Mouse (Mus musculus) testis, adult 2 months (tissue): ENCODE measurements around the gene Dnaja1.

Experiments
- CTCF ChIP-seq: fragments of 200-500 bp; IDR thresholded peaks from 2 replicates; pipeline ENCODE4 v1.5.1; 2012; ENCODE audit warnings: low read depth, mild to moderate bottlenecking, inconsistent platforms, low read length, moderate library complexity; ENCODE audit not compliant: control insufficient read depth, insufficient read depth, insufficient replicate concordance
- POLR2A ChIP-seq: fragments of 200-500 bp; IDR thresholded peaks from 2 replicates; pipeline ENCODE4 v1.6.1; 2012; ENCODE audit warnings: low read depth, mild to moderate bottlenecking, inconsistent platforms, low read length, moderate library complexity; ENCODE audit not compliant: control insufficient read depth

GRCm38 (mm10) chr4:40703710-40704275, 18.2 kb upstream of the Dnaja1 start:
- TF ChIP-seq POLR2A (no peak), CTCF (no peak)
